Mouse (Mus musculus): ENCODE results near the gene Cftr. TPM values are rescaled to one million over a fixed set of nuclear protein-coding genes. Genes with fewer than 3 reads are reported as not detected.

Cftr gene
- total RNA-seq, 2 experiments from 2014 or later: not detected

GRCm38 (mm10) chr6:18314365-18314943 lies 144.0 kb downstream of the Cftr start:
- no peak for DNase-seq

GRCm38 (mm10) chr6:18322950-18323349 lies 152.5 kb downstream of the Cftr start:
- DNase-seq: no peak

- DNase-seq: no peak
Observed at GRCm38 (mm10) chr6:18335393-18335792, 164.9 kb downstream of the Cftr start.

GRCm38 (mm10) chr6:18338307-18338706 lies 167.8 kb downstream of the Cftr start:
- no peak for DNase-seq

GRCm38 (mm10) chr6:18344272-18344671 lies 173.8 kb downstream of the Cftr start:
- no peak for DNase-seq

GRCm38 (mm10) chr6:18349153-18349858 lies 178.8 kb downstream of the Cftr start:
- DNase-seq: no peak

GRCm38 (mm10) chr6:18360154-18360553 lies 189.7 kb downstream of the Cftr start:
- no peak for DNase-seq

GRCm38 (mm10) chr6:18360955-18361354 lies 190.5 kb downstream of the Cftr start:
- DNase-seq: no peak

GRCm38 (mm10) chr6:18362232-18362631 lies 191.7 kb downstream of the Cftr start:
- DNase-seq: no peak

- no peak for DNase-seq
Observed at GRCm38 (mm10) chr6:18369054-18369453, 198.6 kb downstream of the Cftr start.

- DNase-seq: no peak
Observed at GRCm38 (mm10) chr6:18369723-18370122, 199.2 kb downstream of the Cftr start.

Other genes starting within 250 kb of the Cftr start
- 1 to 10 TPM in 1 of 2 experiments, under 1 TPM in 1; 0.51 to 1.1 TPM for gene Wnt2, start 140.1 kb upstream of the Cftr start, total RNA-seq (2021)
- not detected for gene Asz1, start 61.6 kb upstream of the Cftr start, total RNA-seq (2021)

All from gastrocnemius, postnatal 25 days (tissue).